Comparison of ENCODE assay signal across 19 mouse cellular contexts in genomic region chr4:141194553-141194952, GRCm38 (mm10). TPM values are rescaled to one million over a fixed set of nuclear protein-coding genes. Genes with fewer than 3 reads are reported as not detected.
DNase-seq lines count a peak whose midpoint lies in the region; ATAC-seq and TF ChIP-seq lines count a peak whose summit lies in the region.
"Had no signal": no experiment of that assay in that cellular context is flagged by ENCODE, and none has a peak within 500 bp of the region (broad histone marks: within the 10 kb centered on the region; RNA-seq: fewer than 3 reads in every experiment).

No protein-coding gene starts in this region.

- H3K4me3 ChIP-seq in embryonic facial prominence, embryonic 13.5 days, result no peak overlapping the region
- H3K4me3 ChIP-seq in embryonic facial prominence, embryonic 10.5 days, result no peak overlapping the region
- H3K4me3 ChIP-seq in CH12.LX (replicated peaks in 1 of 3; ENCODE audit: low read depth in 2 of 3, low read length in 2 of 3, poor library complexity in 1 of 3), result peak overlapping the region in 1 of 3 experiments; percentile 12

- ATAC-seq in embryonic facial prominence, embryonic 13.5 days (ENCODE audit: insufficient number of reproducible peaks, insufficient read depth, low FRiP score, low TSS enrichment, low read depth), result no peak
- ATAC-seq: activated CD4-positive, CD25-positive, alpha-beta regulatory T cell, adult 4 months; CD4-positive, CD25-positive, alpha-beta regulatory T cell, adult 4 months; Patski had no signal

- in situ Hi-C loops in CH12.LX (cut with MboI; ENCODE audit: low pct_ligation_motif_present, low pct_unique_long_range_greater_than_20kb, low sequenced_read_pairs), result no loop called here

- H3K36me3 ChIP-seq in embryonic facial prominence, embryonic 13.5 days, result peaks cover 82% of the 10 kb centered on the region
- peaks cover 98% of the 10 kb centered on the region for H3K36me3 ChIP-seq in embryonic facial prominence, embryonic 10.5 days (replicated peaks)
- H3K36me3 ChIP-seq in CH12.LX (replicated peaks in 1 of 2; ENCODE audit: control insufficient read depth in 1 of 2, insufficient read depth in 1 of 2, low read length in 1 of 2), result peaks cover 57 to 91% of the 10 kb centered on the region in 2 experiments

- no peak for TF ChIP-seq RAD21 in CH12.LX (IDR thresholded peaks at IDR 0.05; ENCODE audit: low read depth, low read length)

- H3K9me3 ChIP-seq in embryonic facial prominence, embryonic 13.5 days, result peaks cover 2% of the 10 kb centered on the region; the same call in 1 of the 2 replicates
- peaks cover 7% of the 10 kb centered on the region; the same call in 1 of the 2 replicates for H3K9me3 ChIP-seq in embryonic facial prominence, embryonic 10.5 days
- peaks cover 6% of the 10 kb centered on the region for H3K9me3 ChIP-seq in CH12.LX (replicated peaks; ENCODE audit: low read length)
- H3K9me3 ChIP-seq: G1E had no signal

- TF ChIP-seq POLR2A in CH12.LX (IDR thresholded peaks at IDR 0.05; ENCODE audit: low read depth, low read length), result no peak

- no peaks in the 10 kb centered on the region for H3K79me2 ChIP-seq in CH12.LX (replicated peaks; ENCODE audit: control insufficient read depth, extremely low read depth, insufficient read depth, poor library complexity, severe bottlenecking)

- no peak overlapping the region for H3K27ac ChIP-seq in embryonic facial prominence, embryonic 13.5 days
- H3K27ac ChIP-seq in embryonic facial prominence, embryonic 10.5 days (replicated peaks), result no peak overlapping the region
- peak overlapping the region; percentile 14 for H3K27ac ChIP-seq in CH12.LX (ENCODE audit: insufficient read depth, low read depth)

- WGBS in embryonic facial prominence, embryonic 13.5 days, result 94% methylated on average over 6 of the region's 6 CpGs
- WGBS in embryonic facial prominence, embryonic 10.5 days, result 94% methylated on average over 6 of the region's 6 CpGs

- peak; percentile 76 for TF ChIP-seq EP300 in CH12.LX (IDR thresholded peaks at IDR 0.05; ENCODE audit: low read length)

- 0 out of 2 replicates have a peak overlapping the region, but pooled peaks have one; percentile 16 for H3K9ac ChIP-seq in embryonic facial prominence, embryonic 13.5 days
- no peak overlapping the region for H3K9ac ChIP-seq in CH12.LX (ENCODE audit: insufficient read depth, low read depth)

- dilution Hi-C loops in CH12.LX (cut with MboI; ENCODE audit: extremely low pct_ligation_motif_present, extremely low pct_unique_long_range_greater_than_20kb, low sequenced_read_pairs), result no loop called here

- TF ChIP-seq CTCF in CH12.LX (conservative IDR thresholded peaks at IDR 0.05 in 1 of 2, IDR thresholded peaks at IDR 0.05 in 1 of 2; ENCODE audit: low read depth in 2 of 2, low read length in 2 of 2), result no peak

- H3K4me2 ChIP-seq in embryonic facial prominence, embryonic 13.5 days, result no peak overlapping the region
- no peak overlapping the region for H3K4me2 ChIP-seq in CH12.LX (ENCODE audit: insufficient read depth, low read depth, poor library complexity, severe bottlenecking)

- no peak for DNase-seq in embryonic facial prominence, embryonic 10.5 days (ENCODE audit: low spot score)
- peak; percentile 77 for DNase-seq in CH12.LX (ENCODE audit: extremely low read depth)
- DNase-seq in c-Kit-positive CD71-positive TER-119-positive erythroid progenitor cells, embryonic 14.5 days (ENCODE audit: low spot score), result no peak
- DNase-seq: adrenal gland, adult 2 months; adrenal gland, adult 8-10 months; adrenal gland, postnatal 25 days; adrenal gland, postnatal 36 days; B cell, adult 2 months; cerebellum, adult 11 months; cerebellum, adult 11-12 months; cerebellum, adult 18-20 months; cerebellum, adult 2 months; cerebellum, adult 8-10 months had no signal

- H3K4me1 ChIP-seq in embryonic facial prominence, embryonic 13.5 days, result no peaks in the 10 kb centered on the region
- H3K4me1 ChIP-seq in embryonic facial prominence, embryonic 10.5 days, result no peaks in the 10 kb centered on the region
- H3K4me1 ChIP-seq in CH12.LX (ENCODE audit: control insufficient read depth in 1 of 2, insufficient read depth in 2 of 2), result peaks cover 8 to 22% of the 10 kb centered on the region in 2 experiments

- no peaks in the 10 kb centered on the region for H3K27me3 ChIP-seq in embryonic facial prominence, embryonic 13.5 days
- H3K27me3 ChIP-seq in embryonic facial prominence, embryonic 10.5 days (replicated peaks; ENCODE audit: low read depth, poor library complexity, severe bottlenecking), result no peaks in the 10 kb centered on the region
- H3K27me3 ChIP-seq in CH12.LX (replicated peaks), result no peaks in the 10 kb centered on the region
- H3K27me3 ChIP-seq: Patski had no signal

TF ChIP-seq in CH12.LX, 34 proteins besides CTCF, POLR2A, EP300 and RAD21 (continues in another document):
- TF ChIP-seq PAX5 (IDR thresholded peaks at IDR 0.05; ENCODE audit: low read length) (no peak), GABPA (IDR thresholded peaks at IDR 0.05; ENCODE audit: insufficient replicate concordance, low read depth, low read length) (no peak), JUND (conservative IDR thresholded peaks at IDR 0.05; ENCODE audit: low read depth, low read length) (peak; percentile 71), ZC3H11A (IDR thresholded peaks at IDR 0.05; ENCODE audit: low read depth, low read length) (no peak), ZNF384 (IDR thresholded peaks at IDR 0.05; ENCODE audit: low read depth, low read length) (no peak), UBTF (IDR thresholded peaks at IDR 0.05; ENCODE audit: low read depth, low read length) (no peak), BHLHE40 (IDR thresholded peaks at IDR 0.05; ENCODE audit: low read depth, low read length) (peak; percentile 67), RCOR1 (conservative IDR thresholded peaks at IDR 0.05; ENCODE audit: low read depth, low read length) (no peak), USF1 (IDR thresholded peaks at IDR 0.05; ENCODE audit: low read depth, low read length) (no peak), MAX (IDR thresholded peaks at IDR 0.05; ENCODE audit: low read length) (no peak), MYC (IDR thresholded peaks at IDR 0.05; ENCODE audit: low read depth, low read length) (no peak), POLR2AphosphoS2 (IDR thresholded peaks at IDR 0.05; ENCODE audit: low read depth, low read length) (no peak), TCF12 (IDR thresholded peaks at IDR 0.05; ENCODE audit: low read depth, low read length) (no peak), CHD1 (IDR thresholded peaks at IDR 0.05; ENCODE audit: low read depth, low read length) (no peak), NRF1 (IDR thresholded peaks at IDR 0.05; ENCODE audit: low read depth, low read length) (no peak), MEF2A (IDR thresholded peaks at IDR 0.05; ENCODE audit: borderline replicate concordance, low read depth, low read length) (peak; percentile 20; the same call in 1 of the 2 replicates), ZMIZ1 (IDR thresholded peaks at IDR 0.05; ENCODE audit: low read depth, low read length) (no peak), MAZ (IDR thresholded peaks at IDR 0.05; ENCODE audit: low read depth, low read length) (no peak), HCFC1 (IDR thresholded peaks at IDR 0.05; ENCODE audit: low read depth, low read length) (no peak), KAT2A (IDR thresholded peaks at IDR 0.05; ENCODE audit: insufficient replicate concordance, low read length) (no peak), ELF1 (IDR thresholded peaks at IDR 0.05; ENCODE audit: low read depth, low read length) (no peak), ETS1 (conservative IDR thresholded peaks at IDR 0.05; ENCODE audit: low read depth, low read length) (peak; percentile 35), CHD2 (IDR thresholded peaks at IDR 0.05; ENCODE audit: low read length) (0 out of 2 replicates have a peak, but pooled peaks have one; percentile 26), NELFE (IDR thresholded peaks at IDR 0.05; ENCODE audit: low read depth, low read length) (no peak), ZKSCAN1 (IDR thresholded peaks at IDR 0.05; ENCODE audit: borderline replicate concordance, low read depth, low read length) (no peak), JUN (IDR thresholded peaks at IDR 0.05; ENCODE audit: insufficient read depth, low read depth, low read length) (peak; percentile 42; the same call in 1 of the 2 replicates), E2F4 (IDR thresholded peaks at IDR 0.05; ENCODE audit: insufficient replicate concordance, low read depth, low read length) (no peak), MAFK (IDR thresholded peaks at IDR 0.05; ENCODE audit: insufficient replicate concordance, low read length) (no peak), MXI1 (IDR thresholded peaks at IDR 0.05; ENCODE audit: low read depth, low read length) (no peak)

RNA-seq across cellular contexts. Expression of gene Rsg1, which starts 19.2 kb away (rescaled TPM):
- 7.4 and 7.9 TPM in 2 replicates for polyA plus RNA-seq in embryonic facial prominence, embryonic 13.5 days (2015; fragmentation: Nextera tagmentation; extraction: Ambion mirVana)
- 8.4 and 8.5 TPM in 2 replicates for polyA plus RNA-seq in embryonic facial prominence, embryonic 10.5 days (2016; fragmentation: Nextera tagmentation; extraction: Ambion mirVana)
- total RNA-seq in CH12.LX (2012; rRNA removed), result 4.5 and 5.3 TPM in 2 replicates
- 1.0 and 1.1 TPM in 2 replicates for total RNA-seq in CH12.LX (2014; rRNA removed)
- 2.8 and 3.2 TPM in 2 replicates for polyA plus RNA-seq in CH12.LX (2012; ENCODE audit: insufficient read length, low read depth)

RNA-seq across cellular contexts. Expression of gene Arhgef19, which starts 44.7 kb away (rescaled TPM):
- polyA plus RNA-seq in embryonic facial prominence, embryonic 13.5 days (2015; fragmentation: Nextera tagmentation; extraction: Ambion mirVana), result 18.9 and 23.3 TPM in 2 replicates
- 6.1 and 8.7 TPM in 2 replicates for polyA plus RNA-seq in embryonic facial prominence, embryonic 10.5 days (2016; fragmentation: Nextera tagmentation; extraction: Ambion mirVana)
- 0.08 and 0.21 TPM in 2 replicates for total RNA-seq in CH12.LX (2012; rRNA removed)
- total RNA-seq in CH12.LX (2014; rRNA removed), result 0.15 TPM in 1 of 2 replicates, not detected in the other
- polyA plus RNA-seq in CH12.LX (2012; ENCODE audit: insufficient read length, low read depth), result 0.19 and 0.40 TPM in 2 replicates
- total RNA-seq: G1E, MEL had no signal
- polyA plus RNA-seq: activated CD4-positive, CD25-positive, alpha-beta regulatory T cell, adult 4 months; CD4-positive, CD25-positive, alpha-beta regulatory T cell, adult 4 months; G1E had no signal

RNA-seq across cellular contexts. Expression of gene Fbxo42, which starts 46.8 kb away (rescaled TPM):
- 23.3 and 24.2 TPM in 2 replicates for polyA plus RNA-seq in embryonic facial prominence, embryonic 13.5 days (2015; fragmentation: Nextera tagmentation; extraction: Ambion mirVana)
- polyA plus RNA-seq in embryonic facial prominence, embryonic 10.5 days (2016; fragmentation: Nextera tagmentation; extraction: Ambion mirVana), result 29.3 and 30.6 TPM in 2 replicates
- 14.4 and 17.3 TPM in 2 replicates for total RNA-seq in CH12.LX (2012; rRNA removed)
- 8.6 and 9.8 TPM in 2 replicates for total RNA-seq in CH12.LX (2014; rRNA removed)
- 16.5 and 20.1 TPM in 2 replicates for polyA plus RNA-seq in CH12.LX (2012; ENCODE audit: insufficient read length, low read depth)

RNA-seq across cellular contexts. Expression of gene Szrd1, which starts 55.0 kb away (rescaled TPM):
- polyA plus RNA-seq in embryonic facial prominence, embryonic 13.5 days (2015; fragmentation: Nextera tagmentation; extraction: Ambion mirVana), result 40.5 and 42.4 TPM in 2 replicates
- 37.4 and 39.0 TPM in 2 replicates for polyA plus RNA-seq in embryonic facial prominence, embryonic 10.5 days (2016; fragmentation: Nextera tagmentation; extraction: Ambion mirVana)
- 82.5 and 106 TPM in 2 replicates for total RNA-seq in CH12.LX (2012; rRNA removed)
- 77.8 and 80.9 TPM in 2 replicates for total RNA-seq in CH12.LX (2014; rRNA removed)
- 126 and 143 TPM in 2 replicates for polyA plus RNA-seq in CH12.LX (2012; ENCODE audit: insufficient read length, low read depth)
